Mouse (Mus musculus): ENCODE measurements around the gene Pknox2. TPM values are rescaled to one million over a fixed set of nuclear protein-coding genes. Genes with fewer than 3 reads are reported as not detected.

Gene Pknox2
- polyA plus RNA-seq, 1 experiment from 2014 or later: 7.2 TPM

DNA sequence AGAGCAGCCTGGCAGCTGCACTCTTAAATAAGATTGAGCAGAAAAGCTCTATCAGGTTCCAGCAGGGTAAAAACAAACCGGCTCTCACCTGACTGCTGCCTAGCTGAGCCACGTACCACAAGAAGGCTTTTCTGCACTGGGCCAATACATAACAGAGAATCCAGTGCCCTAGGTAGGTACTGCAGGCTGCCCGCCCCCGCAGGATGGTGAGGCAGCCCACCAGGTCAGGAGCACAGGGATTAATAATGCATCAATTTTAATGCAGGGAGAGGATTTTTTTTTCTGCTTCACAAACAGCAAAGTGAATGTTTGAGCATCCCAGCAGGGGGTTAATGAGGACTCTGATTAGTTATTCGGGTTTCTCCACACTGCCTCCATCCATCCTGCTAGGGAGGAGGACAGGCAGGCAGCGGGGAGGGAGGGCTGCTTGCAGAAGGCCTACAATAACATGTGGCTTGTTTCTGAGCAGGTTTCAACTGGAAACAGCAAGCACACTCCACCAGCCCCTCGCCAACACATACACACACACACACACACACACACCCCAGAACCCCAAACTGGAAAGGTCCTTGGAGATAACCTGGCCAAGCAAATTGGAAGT, 145.2 kb downstream of the Pknox2 start:
- Histone ChIP-seq H3K9me3 (ENCODE audit: control insufficient read depth, low read length) (no peaks in the 10 kb centered on the region), H3K4me1 (ENCODE audit: control insufficient read depth, insufficient read depth, low read length) (no peaks in the 10 kb centered on the region), H3K27ac (ENCODE audit: low read length) (no peak overlapping the region), H3K36me3 (ENCODE audit: control insufficient read depth, insufficient read depth, low read length) (no peaks in the 10 kb centered on the region), H3K9ac (ENCODE audit: low read depth, low read length) (no peak overlapping the region), H3K27me3 (replicated peaks; ENCODE audit: control insufficient read depth, insufficient read depth, low read length) (no peaks in the 10 kb centered on the region), H3K4me2 (ENCODE audit: low read depth, low read length) (no peak overlapping the region), H3K4me3 (ENCODE audit: low read length) (no peak overlapping the region)
- ATAC-seq: no peak
- 46% methylated on average over 7 of the region's 7 CpGs for WGBS

DNA sequence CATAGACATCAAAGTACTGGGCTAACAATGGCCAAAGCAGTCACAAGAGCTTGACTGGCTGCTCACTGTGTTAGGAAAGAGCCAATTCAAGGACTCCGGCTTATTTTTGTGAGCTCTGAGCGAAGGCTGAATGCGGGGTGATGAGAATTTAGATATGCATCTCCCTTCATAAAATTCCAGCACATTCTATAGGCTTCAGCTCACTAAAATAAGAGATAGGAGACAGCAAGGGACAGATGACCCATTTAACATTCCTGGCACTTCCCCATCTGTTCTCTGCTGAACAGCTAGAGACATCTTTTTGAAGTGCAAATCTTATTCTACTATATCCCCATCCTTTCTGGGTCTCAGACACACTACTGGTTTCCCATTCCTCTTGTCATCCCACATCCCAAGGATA, 147.8 kb downstream of the Pknox2 start:
- Histone ChIP-seq H3K36me3 (ENCODE audit: control insufficient read depth, insufficient read depth, low read length) (no peaks in the 10 kb centered on the region), H3K9ac (ENCODE audit: low read depth, low read length) (no peak overlapping the region), H3K4me1 (ENCODE audit: control insufficient read depth, insufficient read depth, low read length) (no peaks in the 10 kb centered on the region), H3K4me2 (ENCODE audit: low read depth, low read length) (no peak overlapping the region), H3K27me3 (replicated peaks; ENCODE audit: control insufficient read depth, insufficient read depth, low read length) (no peaks in the 10 kb centered on the region), H3K27ac (ENCODE audit: low read length) (no peak overlapping the region), H3K9me3 (ENCODE audit: control insufficient read depth, low read length) (no peaks in the 10 kb centered on the region), H3K4me3 (ENCODE audit: low read length) (no peak overlapping the region)
- no peak for ATAC-seq
- WGBS: 92% methylated on average over 3 of the region's 3 CpGs

DNA sequence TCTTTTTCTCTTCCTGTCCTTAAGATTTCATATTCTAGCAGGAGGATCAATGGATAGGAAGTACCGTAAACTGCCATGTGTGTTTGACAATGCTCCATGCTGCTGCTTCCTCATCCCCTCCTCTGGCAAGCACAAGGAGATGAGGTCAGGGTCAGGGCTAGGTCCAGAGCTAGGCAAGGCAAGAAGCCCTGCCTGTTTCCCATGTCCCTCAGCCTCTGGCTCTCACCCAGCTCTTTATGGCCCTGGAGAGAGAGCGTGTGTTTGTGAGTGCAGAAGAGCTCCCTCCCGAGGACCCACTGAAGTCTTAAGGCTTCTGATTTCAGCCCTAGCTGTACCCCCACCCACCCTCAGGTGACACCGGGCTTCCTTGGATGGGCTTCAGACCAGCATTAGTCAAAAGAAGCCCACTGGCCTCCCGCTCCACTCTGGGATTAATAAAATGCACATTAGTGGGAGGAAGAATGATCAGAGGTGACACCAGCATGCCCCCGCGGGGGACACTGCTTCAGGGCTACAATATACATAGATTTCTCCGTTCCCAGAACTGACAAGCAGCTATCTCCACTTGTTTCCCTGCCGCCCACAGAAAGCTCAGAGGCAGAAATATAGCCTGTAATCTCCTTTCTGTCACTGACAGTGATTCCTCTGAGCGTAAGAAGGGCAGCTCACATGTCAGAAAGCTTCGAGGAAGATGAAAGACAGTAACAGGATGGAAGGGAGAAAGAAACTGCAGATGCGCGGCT, 156.4 kb downstream of the Pknox2 start:
- Histone ChIP-seq H3K9ac (ENCODE audit: low read depth, low read length) (no peak overlapping the region), H3K4me1 (ENCODE audit: control insufficient read depth, insufficient read depth, low read length) (no peaks in the 10 kb centered on the region), H3K9me3 (ENCODE audit: control insufficient read depth, low read length) (no peaks in the 10 kb centered on the region)

DNA sequence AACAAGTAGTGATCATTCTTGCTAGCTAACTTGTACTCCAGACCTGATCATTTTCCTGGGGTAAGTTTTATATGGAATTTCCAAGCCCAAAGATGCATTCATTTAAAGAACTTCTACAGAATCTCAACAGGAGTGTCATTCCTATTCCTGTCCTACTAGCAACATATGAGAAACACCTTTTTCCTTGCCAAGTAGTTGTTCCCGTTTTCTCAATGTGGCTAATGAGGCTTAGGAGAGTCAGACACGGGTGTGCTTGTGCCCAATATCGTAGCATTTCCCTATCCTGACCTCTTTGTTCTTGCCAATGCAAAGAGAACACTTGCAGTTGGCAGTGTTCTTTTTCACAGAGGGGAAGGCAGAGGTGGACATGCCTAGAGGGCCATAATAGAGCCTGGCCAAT, 157.2 kb downstream of the Pknox2 start:
- H3K4me2 ChIP-seq (ENCODE audit: low read depth, low read length): no peak overlapping the region
- H3K9ac ChIP-seq (ENCODE audit: low read depth, low read length): no peak overlapping the region
- 95% methylated on average over 3 of the region's 3 CpGs for WGBS
- no peaks in the 10 kb centered on the region for H3K9me3 ChIP-seq (ENCODE audit: control insufficient read depth, low read length)
- no peak overlapping the region for H3K4me3 ChIP-seq (ENCODE audit: low read length)
- ATAC-seq: no peak
- no peak overlapping the region for H3K27ac ChIP-seq (ENCODE audit: low read length)
- no peaks in the 10 kb centered on the region for H3K4me1 ChIP-seq (ENCODE audit: control insufficient read depth, insufficient read depth, low read length)
- H3K36me3 ChIP-seq (ENCODE audit: control insufficient read depth, insufficient read depth, low read length): no peaks in the 10 kb centered on the region
- no peaks in the 10 kb centered on the region for H3K27me3 ChIP-seq (replicated peaks; ENCODE audit: control insufficient read depth, insufficient read depth, low read length)

More for the DNA sequence above, 156.4 kb downstream of the Pknox2 start:
- Histone ChIP-seq H3K36me3 (ENCODE audit: control insufficient read depth, insufficient read depth, low read length) (no peaks in the 10 kb centered on the region), H3K4me3 (ENCODE audit: low read length) (no peak overlapping the region), H3K4me2 (ENCODE audit: low read depth, low read length) (no peak overlapping the region), H3K27me3 (replicated peaks; ENCODE audit: control insufficient read depth, insufficient read depth, low read length) (no peaks in the 10 kb centered on the region), H3K27ac (ENCODE audit: low read length) (no peak overlapping the region)
- WGBS: 55% methylated on average over 13 of the region's 13 CpGs
- no peak for ATAC-seq

DNA sequence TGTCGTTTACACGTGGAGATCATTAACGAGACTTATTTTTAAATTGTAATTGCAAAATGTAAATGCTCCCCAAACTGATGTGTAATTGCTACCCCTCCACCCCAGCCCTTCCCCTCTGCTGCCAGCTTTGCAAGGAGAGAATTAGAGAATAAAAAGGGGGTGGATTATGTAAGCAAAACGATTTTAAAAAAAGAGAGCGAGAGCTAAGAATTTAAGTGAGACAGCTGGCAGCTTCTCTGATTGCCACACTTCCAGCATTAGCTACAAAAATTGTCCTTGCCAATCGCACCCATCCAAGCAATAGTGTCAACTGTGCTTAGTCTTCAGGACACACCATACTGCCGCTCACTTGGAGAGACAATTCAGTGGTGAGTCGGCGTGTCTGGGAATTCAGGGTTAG, 162.0 kb downstream of the Pknox2 start:
- Histone ChIP-seq H3K4me2 (ENCODE audit: low read depth, low read length) (no peak overlapping the region), H3K36me3 (ENCODE audit: control insufficient read depth, insufficient read depth, low read length) (no peaks in the 10 kb centered on the region), H3K4me1 (ENCODE audit: control insufficient read depth, insufficient read depth, low read length) (no peaks in the 10 kb centered on the region), H3K9me3 (ENCODE audit: control insufficient read depth, low read length) (no peaks in the 10 kb centered on the region), H3K27ac (ENCODE audit: low read length) (no peak overlapping the region), H3K4me3 (ENCODE audit: low read length) (no peak overlapping the region), H3K9ac (ENCODE audit: low read depth, low read length) (no peak overlapping the region), H3K27me3 (replicated peaks; ENCODE audit: control insufficient read depth, insufficient read depth, low read length) (no peaks in the 10 kb centered on the region)
- 79% methylated on average over 9 of the region's 9 CpGs for WGBS
- no peak for ATAC-seq

DNA sequence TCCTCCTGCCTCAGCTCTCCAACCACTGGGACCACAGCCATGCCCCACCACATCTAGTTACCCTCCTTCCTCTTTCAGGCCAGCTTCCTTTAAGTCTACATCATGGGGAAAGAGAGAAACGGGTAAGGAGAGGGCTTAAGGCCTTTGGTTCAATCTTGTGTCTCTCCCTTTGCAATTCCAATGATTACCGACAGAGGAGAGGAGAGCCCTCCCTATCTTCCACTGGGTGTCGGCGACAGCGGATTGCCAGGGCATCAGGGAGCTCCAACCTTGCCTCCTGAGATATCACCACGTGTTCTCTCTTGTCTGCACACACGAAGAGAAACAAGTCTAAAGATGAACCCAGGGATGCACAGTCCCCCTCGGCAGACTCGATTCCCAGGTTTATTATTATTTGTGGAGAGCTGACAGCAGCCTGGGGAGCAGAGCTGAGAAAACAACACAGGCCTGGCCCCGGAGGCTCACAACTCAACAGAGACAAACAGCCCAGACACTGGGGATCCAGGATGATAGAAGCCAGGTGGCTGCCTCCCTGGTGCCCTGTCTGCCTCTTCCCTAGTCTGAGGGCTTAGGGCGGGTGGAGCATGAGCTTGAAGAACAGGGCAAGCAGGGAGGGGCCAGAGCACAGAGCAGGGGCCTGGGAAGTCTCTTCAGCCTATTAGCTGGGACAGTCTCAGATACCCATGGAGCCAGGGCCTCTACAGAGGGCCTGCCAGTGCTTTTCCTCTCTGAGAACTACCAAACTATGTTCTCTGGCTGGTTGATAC, 170.4 kb downstream of the Pknox2 start:
- peak; percentile 71 for ATAC-seq
- WGBS: 27% methylated on average over 11 of the region's 11 CpGs

DNA sequence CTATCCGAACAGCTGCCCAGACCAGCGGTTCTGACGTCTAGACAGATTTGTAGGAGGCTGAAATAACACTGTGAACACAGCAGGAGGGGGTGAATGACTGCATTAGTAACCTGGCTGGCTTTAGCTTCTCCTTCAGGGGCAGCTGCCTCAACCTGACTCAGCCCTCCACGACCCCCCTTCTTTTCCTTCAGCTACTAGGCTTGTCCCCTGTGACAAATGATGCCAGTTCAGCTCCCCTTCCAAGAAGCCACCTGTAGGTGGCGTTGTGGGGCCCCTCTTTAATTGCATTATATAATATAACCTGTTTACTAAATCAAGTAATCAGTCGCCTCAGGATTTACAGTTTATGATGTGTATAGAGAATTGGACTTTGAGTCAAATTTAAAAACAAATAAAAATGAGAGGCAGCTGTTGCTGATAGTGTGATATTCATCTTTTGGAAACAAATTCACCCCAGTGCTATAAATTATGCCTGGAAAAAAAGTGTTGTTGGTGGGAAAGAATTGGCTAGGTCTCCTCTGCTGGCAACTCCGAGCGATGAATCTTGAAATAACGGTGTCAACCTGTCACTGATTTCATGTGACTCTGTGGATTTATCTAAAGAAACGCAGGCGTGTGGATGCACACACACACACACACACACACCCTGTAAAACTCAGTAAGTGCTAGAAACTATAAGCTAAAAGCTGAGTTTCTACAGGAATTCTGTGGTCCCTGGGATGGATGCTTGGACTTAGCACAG, 173.6 kb downstream of the Pknox2 start:
- Histone ChIP-seq H3K27me3 (replicated peaks; ENCODE audit: control insufficient read depth, insufficient read depth, low read length) (no peaks in the 10 kb centered on the region), H3K36me3 (ENCODE audit: control insufficient read depth, insufficient read depth, low read length) (no peaks in the 10 kb centered on the region), H3K9me3 (ENCODE audit: control insufficient read depth, low read length) (no peaks in the 10 kb centered on the region), H3K9ac (ENCODE audit: low read depth, low read length) (no peak overlapping the region), H3K4me2 (ENCODE audit: low read depth, low read length) (no peak overlapping the region), H3K27ac (ENCODE audit: low read length) (no peak overlapping the region), H3K4me1 (ENCODE audit: control insufficient read depth, insufficient read depth, low read length) (peaks cover 10% of the 10 kb centered on the region; the same call in 1 of the 2 replicates), H3K4me3 (ENCODE audit: low read length) (no peak overlapping the region)
- 51% methylated on average over 11 of the region's 11 CpGs for WGBS
- ATAC-seq: no peak

More for the DNA sequence above, 170.4 kb downstream of the Pknox2 start:
- H3K36me3 ChIP-seq (ENCODE audit: control insufficient read depth, insufficient read depth, low read length): no peaks in the 10 kb centered on the region
- H3K9me3 ChIP-seq (ENCODE audit: control insufficient read depth, low read length): no peaks in the 10 kb centered on the region
- no peak overlapping the region for H3K27ac ChIP-seq (ENCODE audit: low read length)
- H3K4me1 ChIP-seq (ENCODE audit: control insufficient read depth, insufficient read depth, low read length): peaks cover 9% of the 10 kb centered on the region; the same call in 1 of the 2 replicates
- H3K4me2 ChIP-seq (ENCODE audit: low read depth, low read length): no peak overlapping the region
- no peak overlapping the region for H3K4me3 ChIP-seq (ENCODE audit: low read length)
- H3K27me3 ChIP-seq (replicated peaks; ENCODE audit: control insufficient read depth, insufficient read depth, low read length): no peaks in the 10 kb centered on the region
- no peak overlapping the region for H3K9ac ChIP-seq (ENCODE audit: low read depth, low read length)

DNA sequence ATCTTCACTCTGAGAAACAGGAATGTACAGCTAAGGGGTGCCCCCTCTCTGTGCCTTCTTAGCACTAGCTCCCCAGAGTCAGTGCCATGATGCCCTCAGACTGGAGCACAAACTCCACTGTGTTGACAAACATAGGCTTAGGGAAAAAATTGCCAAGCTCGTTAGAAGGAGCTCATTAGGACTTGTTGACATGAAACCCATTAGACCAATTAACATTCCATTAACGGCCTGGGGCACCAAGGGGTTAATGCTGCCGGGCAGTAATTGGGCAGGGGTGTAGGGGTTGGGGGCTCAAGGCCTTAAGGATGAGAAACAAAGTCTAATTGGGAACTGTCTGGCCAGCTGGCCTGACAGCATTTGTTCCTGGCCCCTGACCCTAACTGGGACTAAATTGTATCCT, 175.1 kb downstream of the Pknox2 start:
- Histone ChIP-seq H3K4me3 (ENCODE audit: low read length) (no peak overlapping the region), H3K4me1 (ENCODE audit: control insufficient read depth, insufficient read depth, low read length) (peaks cover 10% of the 10 kb centered on the region; the same call in 1 of the 2 replicates), H3K27me3 (replicated peaks; ENCODE audit: control insufficient read depth, insufficient read depth, low read length) (no peaks in the 10 kb centered on the region), H3K4me2 (ENCODE audit: low read depth, low read length) (no peak overlapping the region), H3K36me3 (ENCODE audit: control insufficient read depth, insufficient read depth, low read length) (no peaks in the 10 kb centered on the region), H3K9me3 (ENCODE audit: control insufficient read depth, low read length) (no peaks in the 10 kb centered on the region), H3K9ac (ENCODE audit: low read depth, low read length) (no peak overlapping the region), H3K27ac (ENCODE audit: low read length) (no peak overlapping the region)
- 53% methylated on average over 3 of the region's 3 CpGs for WGBS
- no peak for ATAC-seq

DNA sequence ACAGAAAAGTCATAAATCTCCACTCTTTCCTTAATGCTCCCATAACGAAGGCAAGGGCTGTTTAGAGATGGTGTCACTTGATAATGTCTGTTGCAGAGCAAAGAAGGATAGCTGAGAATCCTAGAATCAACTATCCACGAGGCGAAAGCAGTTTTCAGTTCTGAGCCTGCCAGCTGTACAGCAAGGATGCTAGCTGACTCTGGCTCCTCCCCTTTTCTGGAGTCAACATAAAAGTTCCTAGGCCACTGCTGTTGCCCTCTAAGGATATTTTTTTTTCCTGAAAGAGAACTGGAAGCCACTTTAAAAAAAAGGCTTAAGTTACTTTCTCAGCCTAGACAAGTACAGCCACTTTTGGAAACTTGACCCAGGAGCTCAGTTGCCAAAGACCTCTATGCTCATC, 176.1 kb downstream of the Pknox2 start:
- Histone ChIP-seq H3K4me2 (ENCODE audit: low read depth, low read length) (no peak overlapping the region; the same call in 1 of the 2 replicates), H3K4me3 (ENCODE audit: low read length) (no peak overlapping the region), H3K27ac (ENCODE audit: low read length) (0 out of 2 replicates have a peak overlapping the region, but pooled peaks have one; percentile 39), H3K4me1 (ENCODE audit: control insufficient read depth, insufficient read depth, low read length) (peaks cover 2% of the 10 kb centered on the region; the same call in 1 of the 2 replicates), H3K36me3 (ENCODE audit: control insufficient read depth, insufficient read depth, low read length) (no peaks in the 10 kb centered on the region), H3K9ac (ENCODE audit: low read depth, low read length) (no peak overlapping the region), H3K27me3 (replicated peaks; ENCODE audit: control insufficient read depth, insufficient read depth, low read length) (no peaks in the 10 kb centered on the region), H3K9me3 (ENCODE audit: control insufficient read depth, low read length) (no peaks in the 10 kb centered on the region)
- no peak for ATAC-seq
- 20% methylated on average over 3 of the region's 3 CpGs for WGBS
